Mouse (Mus musculus) layer of hippocampus, postnatal 10 days (tissue): ENCODE data around the gene Sac3d1. TPM values are rescaled to one million over a fixed set of nuclear protein-coding genes. Genes with fewer than 3 reads are reported as not detected.

Source experiments
- DNase-seq, 2 experiments: peaks; one replicate each; pipeline ENCODE4 v3.0.0; 2021; ENCODE audit warnings: low spot score in 2 of 2
- total RNA-seq, 2 experiments: library from RNA; stranded (reverse); gene quantifications; 2 replicates each; pipeline ENCODE4 v1.2.3; 2021

The Sac3d1 gene
- total RNA-seq, 2 experiments from 2014 or later = 18.8 to 21.6 TPM

- no peak for DNase-seq
Measured at GRCm38 (mm10) chr19:6121761-6122160, 3.3 kb upstream of the Sac3d1 start.

GRCm38 (mm10) chr19:6118677-6119185, 281 bp upstream of the Sac3d1 start:
- DNase-seq = no peak

- DNase-seq = no peak
Measured at GRCm38 (mm10) chr19:6117346-6117985, 984 bp downstream of the Sac3d1 start.

- DNase-seq = no peak
Measured at GRCm38 (mm10) chr19:6116113-6116850, 2.2 kb downstream of the Sac3d1 start.

- no peak for DNase-seq
Measured at GRCm38 (mm10) chr19:6113116-6113515, 5.3 kb downstream of the Sac3d1 start.

GRCm38 (mm10) chr19:6105586-6105985, 12.9 kb downstream of the Sac3d1 start, which contains the start of gene Naaladl1:
Gene Naaladl1 (plus strand): TSS chr19:6105782.
- DNase-seq = no peak

- no peak for DNase-seq
Measured at GRCm38 (mm10) chr19:6104476-6104875, 14.0 kb downstream of the Sac3d1 start.

GRCm38 (mm10) chr19:6102169-6102853, 16.1 kb downstream of the Sac3d1 start:
- DNase-seq = no peak

GRCm38 (mm10) chr19:6101186-6101585, 17.3 kb downstream of the Sac3d1 start:
- DNase-seq = no peak

- DNase-seq = no peak
Measured at GRCm38 (mm10) chr19:6097847-6098246, 20.6 kb downstream of the Sac3d1 start.

- no peak for DNase-seq
Measured at GRCm38 (mm10) chr19:6094119-6094518, 24.3 kb downstream of the Sac3d1 start, which contains the start of gene AC131692.1. Gene AC131692.1 (plus strand): TSS chr19:6094419.

GRCm38 (mm10) chr19:6088841-6089240, 29.6 kb downstream of the Sac3d1 start:
- no peak for DNase-seq

- DNase-seq = peak; percentile 30 to 45
Measured at GRCm38 (mm10) chr19:6085417-6085879, 33.0 kb downstream of the Sac3d1 start.

GRCm38 (mm10) chr19:6084478-6085248, 33.8 kb downstream of the Sac3d1 start, which contains the start of the genes Zfpl1 and Cdca5:
Gene Zfpl1 (minus strand): TSS chr19:6084956.
Gene Cdca5 (plus strand): TSS chr19:6084983.
- DNase-seq = peak; percentile 94 to 95

- no peak for DNase-seq
Measured at GRCm38 (mm10) chr19:6082156-6082555, 36.3 kb downstream of the Sac3d1 start, which contains the start of gene Gm28374. Gene Gm28374 (minus strand): TSS chr19:6082256.

- DNase-seq = no peak
Measured at GRCm38 (mm10) chr19:6079983-6080480, 38.4 kb downstream of the Sac3d1 start, which contains the start of gene Tmem262. Gene Tmem262 (plus strand): TSS chr19:6080033.

GRCm38 (mm10) chr19:6076564-6077393, 41.7 kb downstream of the Sac3d1 start, which contains the start of gene Vps51:
Gene Vps51 (minus strand): TSS chr19:6077231.
- DNase-seq = peak; percentile 85 to 87

- DNase-seq = no peak
Measured at GRCm38 (mm10) chr19:6073889-6074288, 44.6 kb downstream of the Sac3d1 start.

GRCm38 (mm10) chr19:6071261-6071660, 47.2 kb downstream of the Sac3d1 start:
- no peak for DNase-seq
